Mouse (Mus musculus): Measurements from ENCODE around the gene P2rx7.

P2rx7 gene

DNA sequence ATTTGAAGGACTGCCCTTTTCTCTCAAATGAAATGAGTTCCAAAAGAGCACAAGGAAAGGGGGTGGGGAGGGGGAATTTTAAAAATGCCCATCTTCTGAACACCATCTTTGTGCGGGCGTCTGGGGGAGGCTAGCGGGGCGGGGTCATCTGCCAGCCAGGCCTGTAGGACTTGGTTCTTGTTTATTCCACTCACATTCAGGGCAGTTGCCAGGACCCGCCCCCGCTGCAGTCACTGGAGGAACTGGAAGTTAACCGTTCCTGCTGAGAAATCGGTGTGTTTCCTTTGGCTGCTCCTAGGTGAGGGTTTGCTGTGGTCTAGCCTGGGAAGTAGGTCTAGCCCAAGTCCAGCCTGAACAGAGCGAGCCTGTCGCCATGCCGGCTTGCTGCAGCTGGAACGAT is at the start of gene P2rx7:
Gene P2rx7 (plus strand): TSS at position 211 of the 400 bp plus-strand sequence.
- peak; percentile 87 for DNase-seq (ENCODE audit: low spot score)

DNA sequence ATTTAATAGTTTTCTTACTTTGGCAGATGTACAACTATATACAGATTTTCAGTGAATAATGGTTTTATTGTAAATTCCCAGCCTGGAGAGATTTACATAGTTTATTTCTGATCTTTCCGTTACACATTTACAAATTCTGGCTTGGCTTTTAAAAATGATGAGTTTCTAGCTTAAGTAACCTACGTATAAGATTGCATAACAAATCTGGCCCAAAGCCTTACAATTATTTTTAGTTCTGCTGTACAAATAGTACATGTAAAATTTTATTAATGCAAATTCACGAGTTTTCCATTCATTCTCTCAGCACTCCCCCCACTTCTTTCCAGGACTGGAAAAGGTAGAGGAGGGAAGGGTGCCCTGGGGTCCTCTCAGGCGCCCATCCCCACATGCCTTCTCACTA is 48.2 kb upstream of the P2rx7 start:
- DNase-seq (ENCODE audit: low spot score) = no peak

DNA sequence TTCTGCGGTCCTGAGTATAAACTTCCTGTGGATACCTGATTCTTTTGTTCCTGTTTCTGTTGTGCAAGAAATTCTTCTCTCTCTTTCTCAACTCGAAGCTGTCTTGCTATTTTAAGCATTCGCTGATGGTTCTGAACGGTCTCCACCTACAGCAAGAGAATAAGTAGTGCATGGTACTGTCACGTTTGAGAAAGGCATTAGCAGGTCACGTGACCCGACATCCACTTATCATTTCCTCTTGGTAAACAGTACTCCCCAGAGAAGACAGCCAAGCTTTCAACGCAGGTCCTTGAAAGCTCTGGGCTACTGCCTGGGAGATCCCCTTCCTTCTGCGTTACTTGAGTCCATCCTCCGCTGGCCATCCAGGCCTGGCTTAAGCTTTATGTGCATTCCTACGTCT is 41.5 kb upstream of the P2rx7 start:
- peak; percentile 60 for DNase-seq (ENCODE audit: low spot score)

DNA sequence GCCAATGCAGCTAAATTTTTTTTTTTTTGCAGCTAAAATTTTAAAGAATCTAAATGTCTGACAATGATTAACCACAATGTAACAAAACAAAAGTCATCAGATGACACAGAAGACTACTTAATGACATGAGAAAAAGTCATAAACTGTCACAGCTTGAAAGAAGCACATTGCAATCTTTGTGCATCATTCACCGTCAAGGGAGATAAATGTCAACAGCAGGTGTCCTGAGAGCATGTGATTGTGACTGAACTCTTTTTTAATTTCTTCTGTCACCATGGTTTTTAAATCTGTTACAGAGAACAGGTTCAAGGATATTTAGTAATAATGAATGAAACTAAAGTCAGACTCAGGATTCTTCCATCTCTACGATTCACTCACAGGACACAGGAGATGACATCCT is 38.8 kb upstream of the P2rx7 start:
- no peak for DNase-seq (ENCODE audit: low spot score)

DNA sequence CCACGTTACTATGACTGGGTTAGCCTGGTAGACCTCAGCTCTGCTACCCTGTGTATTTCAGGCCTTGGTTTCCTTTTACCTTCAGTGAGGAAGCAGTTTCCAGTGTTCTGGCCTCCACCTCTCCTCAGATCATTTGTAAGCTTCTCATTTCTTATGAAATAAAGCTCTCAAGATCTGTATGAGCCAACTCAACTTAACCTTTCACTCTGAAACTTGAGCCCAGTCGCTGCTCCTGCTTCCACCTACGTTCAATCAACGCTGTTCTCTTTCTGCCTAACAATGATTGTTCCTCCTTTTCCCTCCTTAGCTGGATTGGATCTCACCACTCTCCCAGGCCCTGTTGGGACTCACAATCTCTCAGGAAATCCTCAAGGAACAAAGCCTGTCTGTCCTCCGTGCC is 32.1 kb upstream of the P2rx7 start:
- no peak for DNase-seq (ENCODE audit: low spot score)

DNA sequence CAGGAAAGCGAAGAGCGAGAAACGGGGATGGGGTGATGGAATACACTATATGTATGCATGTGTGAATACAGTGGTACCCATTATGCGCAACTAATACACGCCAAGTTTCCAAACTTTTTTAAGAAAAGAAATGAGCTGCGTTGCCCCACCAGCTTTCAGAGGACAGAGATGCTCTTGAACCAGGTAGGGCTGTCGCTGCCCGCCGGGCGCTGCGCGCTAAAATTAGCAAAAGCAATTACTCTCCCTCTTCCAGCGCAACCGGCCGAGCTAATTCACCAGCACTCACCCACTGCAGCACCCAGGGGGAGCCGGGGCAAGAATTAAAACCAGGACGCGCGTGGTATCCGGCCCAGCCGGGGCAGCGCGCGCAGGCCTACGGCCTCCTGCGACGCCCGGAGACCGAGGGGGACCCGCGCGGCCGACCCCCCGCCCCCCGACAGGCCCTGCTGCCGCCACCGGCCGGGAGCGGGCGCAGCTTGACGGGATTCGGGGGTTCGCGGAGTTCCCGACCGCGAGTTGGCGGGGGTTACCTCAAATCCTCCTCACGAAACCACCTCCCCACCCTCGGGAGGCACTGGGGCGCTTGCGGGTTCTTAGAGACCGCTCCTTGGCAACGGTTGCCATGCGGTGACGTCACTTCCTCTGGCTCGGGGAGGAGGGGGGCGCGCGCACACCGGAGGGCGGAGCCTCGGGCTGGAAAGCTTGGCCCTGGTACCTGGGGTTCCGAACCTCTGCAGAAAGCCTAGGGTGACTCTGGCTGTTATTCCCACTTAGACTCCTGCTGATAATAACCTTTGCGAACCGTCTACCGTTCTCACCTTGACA is 29.6 kb upstream of the P2rx7 start, which contains the start of gene Ift81:
Gene Ift81 (minus strand): TSS at position 611 of the 825 bp plus-strand sequence.
- peak; percentile 99 for DNase-seq (ENCODE audit: low spot score)

DNA sequence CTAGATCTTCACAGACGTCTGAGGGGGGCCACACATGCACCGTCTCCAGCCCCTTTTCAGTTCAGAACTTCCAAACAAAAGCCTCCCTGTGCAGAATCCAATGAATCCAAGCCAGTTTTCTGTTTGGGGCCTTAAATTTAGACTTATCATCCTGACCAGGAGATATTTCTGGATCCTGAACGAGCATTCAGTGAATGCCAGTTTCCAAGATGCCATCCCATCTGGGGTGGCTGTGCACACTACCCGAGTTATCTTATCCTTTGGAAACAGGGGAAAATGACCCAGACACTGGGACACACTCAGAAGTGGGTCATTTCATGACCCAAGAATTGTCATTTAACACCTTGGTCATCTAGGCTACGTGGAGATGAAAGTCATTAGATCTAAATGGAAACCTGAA is 26.0 kb upstream of the P2rx7 start:
- no peak for DNase-seq (ENCODE audit: low spot score)

DNA sequence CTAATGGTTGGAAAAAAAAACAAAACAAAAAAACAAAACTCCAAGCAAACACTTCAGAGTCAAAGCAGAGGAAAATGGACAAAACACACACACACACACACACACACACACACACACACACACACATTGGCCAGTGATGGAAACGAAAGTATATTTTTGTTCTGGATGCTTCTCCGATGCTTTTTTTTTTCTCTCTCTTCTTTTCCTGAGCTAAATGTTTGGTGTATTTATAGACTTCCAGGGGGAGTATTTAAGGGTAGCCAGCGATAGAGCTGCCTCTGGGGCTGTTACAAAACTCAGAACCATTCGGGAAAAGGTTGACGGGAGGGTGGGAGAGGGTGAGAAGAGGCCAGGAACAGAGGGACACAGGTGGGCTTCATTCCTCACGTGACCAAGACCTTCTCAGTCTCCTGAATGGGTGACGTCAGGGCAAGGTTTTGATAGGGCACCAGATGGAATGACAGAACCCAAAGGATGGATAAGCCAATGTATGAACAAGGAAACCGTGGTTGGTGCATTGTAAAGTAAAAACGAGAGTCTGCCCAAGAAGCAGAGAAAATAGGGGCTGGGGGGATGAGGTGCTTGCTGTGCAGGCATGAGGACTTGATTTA is 23.9 kb upstream of the P2rx7 start:
- DNase-seq (ENCODE audit: low spot score) = no peak

DNA sequence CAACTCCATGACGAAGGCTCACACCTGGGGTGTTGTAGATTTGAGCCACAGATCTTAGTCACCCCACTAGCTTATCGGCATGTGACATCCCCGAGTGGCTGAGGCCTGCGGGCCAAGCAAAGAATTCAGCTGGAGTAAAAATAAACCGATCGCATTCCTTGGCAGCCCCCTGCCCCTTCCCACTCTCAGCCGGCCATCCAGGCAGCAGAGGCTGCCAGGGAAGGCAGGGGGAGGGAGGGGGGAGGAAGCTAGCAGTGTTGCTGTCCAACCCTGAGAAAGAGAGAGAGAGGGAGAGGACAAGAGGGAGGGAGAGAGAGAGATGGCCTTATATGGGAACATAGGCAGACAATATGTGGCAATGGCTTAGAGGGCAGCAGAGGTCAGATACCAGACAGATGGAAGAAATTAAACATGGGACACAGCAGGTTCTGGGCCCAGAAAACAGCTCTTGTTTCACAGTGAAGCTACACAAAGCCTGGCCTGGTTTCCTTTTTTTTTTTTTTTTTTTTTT is 22.3 kb upstream of the P2rx7 start:
- peak; percentile 72 for DNase-seq (ENCODE audit: low spot score)

DNA sequence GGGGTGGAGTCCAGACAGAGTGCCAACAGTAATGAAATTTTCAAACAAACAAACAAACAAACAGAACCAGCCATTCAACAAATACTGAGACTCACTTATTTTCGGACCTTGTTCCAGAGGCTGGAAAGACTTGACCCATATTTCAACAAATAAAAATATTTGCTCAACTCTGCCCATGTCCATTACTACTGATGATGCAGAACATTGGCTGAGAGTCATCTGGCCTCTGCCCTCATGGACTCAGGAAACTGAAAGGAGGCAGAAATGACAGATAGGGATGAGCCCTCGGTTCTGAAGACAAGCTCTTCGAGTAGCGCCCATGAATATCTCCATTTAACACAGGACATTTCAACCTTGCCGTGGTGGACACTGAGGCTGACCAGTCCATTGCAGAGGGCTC is 21.2 kb upstream of the P2rx7 start:
- no peak for DNase-seq (ENCODE audit: low spot score)

DNA sequence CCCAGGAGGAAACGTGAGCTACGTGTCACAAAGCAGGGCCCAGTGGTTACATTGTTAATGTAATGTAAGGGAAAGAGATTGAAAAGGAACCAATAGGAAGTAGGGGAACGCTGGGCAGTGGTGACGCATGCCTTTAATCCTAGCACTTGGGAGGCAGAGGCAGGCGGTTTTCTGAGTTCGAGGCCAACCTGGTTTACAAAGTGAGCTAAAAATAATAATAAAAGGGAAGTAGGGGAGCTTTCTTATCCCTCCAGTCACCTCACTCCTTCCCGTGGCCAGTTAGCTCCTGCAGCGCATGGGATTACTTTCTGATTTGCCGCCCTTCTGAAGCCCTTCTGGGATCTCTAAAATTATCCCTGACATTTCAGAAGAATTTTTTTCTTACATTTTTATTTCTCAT is 19.9 kb upstream of the P2rx7 start:
- no peak for DNase-seq (ENCODE audit: low spot score)

DNA sequence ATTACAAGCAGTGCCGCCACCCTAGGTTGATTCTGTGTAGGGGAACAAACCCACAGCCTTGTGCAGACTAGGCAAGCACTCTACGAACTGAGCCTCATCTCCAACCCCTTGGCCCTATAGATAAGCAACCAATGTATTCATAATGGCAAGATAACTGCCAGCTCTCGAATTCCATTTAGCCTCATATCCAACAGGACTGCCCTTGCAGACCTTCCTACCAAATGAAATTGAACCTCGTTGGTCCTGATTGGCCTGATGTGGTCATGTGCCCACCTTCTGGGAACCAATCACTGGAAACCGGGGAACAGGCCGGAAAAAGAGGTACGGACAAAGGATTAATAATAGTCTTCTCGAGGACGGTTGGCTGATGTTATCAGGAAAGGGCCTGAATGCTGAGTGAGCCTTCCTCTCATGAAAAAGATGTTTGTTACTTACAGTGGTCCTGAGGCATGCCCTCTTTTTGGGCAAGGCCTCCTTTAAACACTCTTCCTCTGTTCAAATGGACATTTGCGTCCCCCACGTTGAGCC is 18.7 kb upstream of the P2rx7 start:
- DNase-seq (ENCODE audit: low spot score) = no peak

DNA sequence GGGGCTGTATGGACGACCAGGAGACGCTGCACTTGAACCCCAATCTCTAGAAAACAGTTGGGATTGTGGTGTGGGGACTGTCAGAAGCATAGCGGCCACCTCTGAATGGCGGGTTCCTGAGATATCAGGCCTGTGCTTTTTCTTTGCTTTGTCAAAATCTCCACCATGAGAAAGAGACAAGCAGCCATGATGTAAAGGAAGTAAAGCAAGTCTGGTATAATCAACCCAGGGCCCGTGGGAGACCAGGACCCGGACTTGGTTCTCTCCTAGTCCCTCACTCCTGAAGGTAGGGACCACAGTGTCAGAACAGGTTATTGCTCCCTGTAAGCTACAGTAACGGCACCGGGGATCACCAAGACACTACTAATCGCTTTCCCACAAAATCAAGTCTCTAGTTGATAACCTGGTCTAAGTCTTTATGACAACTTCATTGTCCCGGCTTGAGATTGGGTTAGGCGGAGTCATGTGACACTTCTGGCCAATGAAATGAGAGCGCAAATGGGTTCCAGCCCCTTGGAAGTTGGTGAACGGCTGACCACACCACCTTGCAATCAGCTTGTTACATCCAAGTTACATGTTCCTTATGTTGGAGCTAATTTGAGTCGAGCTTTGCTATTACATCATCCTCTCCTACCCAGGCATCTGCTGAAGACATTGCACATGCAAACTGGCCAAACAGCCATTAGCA is 18.0 kb upstream of the P2rx7 start:
- no peak for DNase-seq (ENCODE audit: low spot score)

DNA sequence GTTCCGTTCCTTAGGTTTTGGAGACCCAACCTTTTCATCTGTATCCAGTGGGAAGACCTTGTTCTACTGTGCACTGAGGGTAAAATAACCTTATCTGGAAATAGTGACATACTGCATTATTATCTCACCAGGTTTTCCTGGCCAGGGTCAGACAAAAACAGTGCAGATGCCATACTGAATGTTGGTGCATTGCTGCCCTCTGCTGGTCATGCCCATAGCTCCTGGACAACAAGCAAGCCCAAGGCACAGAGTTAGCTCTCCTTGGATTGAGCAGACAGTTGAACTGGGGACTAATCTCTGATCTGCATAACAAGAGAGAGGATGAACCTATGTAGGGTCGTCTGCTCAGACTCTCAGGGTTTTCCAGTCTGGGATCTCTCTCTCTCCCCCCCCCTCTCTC is 16.5 kb upstream of the P2rx7 start:
- DNase-seq (ENCODE audit: low spot score) = peak; percentile 95

DNA sequence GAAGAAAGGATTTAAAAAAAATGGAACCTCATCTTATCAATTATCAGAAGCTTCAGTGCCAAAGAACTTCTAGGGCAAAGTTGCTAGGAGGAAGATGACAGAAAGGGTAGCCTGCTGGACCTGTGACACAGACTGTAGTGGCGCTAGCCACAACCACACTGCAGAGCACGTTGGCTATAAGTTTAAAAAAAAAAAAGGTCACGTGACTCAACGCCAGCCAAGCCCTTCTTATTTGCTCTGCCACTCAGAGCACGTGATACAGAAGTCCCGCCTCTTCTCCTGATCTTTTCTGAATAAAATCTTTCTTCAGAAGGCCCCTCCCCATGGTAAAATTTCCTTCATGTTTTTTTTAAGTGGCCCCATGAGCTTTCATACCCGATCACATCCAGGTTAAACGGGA is 8.5 kb upstream of the P2rx7 start:
- no peak for DNase-seq (ENCODE audit: low spot score)

DNA sequence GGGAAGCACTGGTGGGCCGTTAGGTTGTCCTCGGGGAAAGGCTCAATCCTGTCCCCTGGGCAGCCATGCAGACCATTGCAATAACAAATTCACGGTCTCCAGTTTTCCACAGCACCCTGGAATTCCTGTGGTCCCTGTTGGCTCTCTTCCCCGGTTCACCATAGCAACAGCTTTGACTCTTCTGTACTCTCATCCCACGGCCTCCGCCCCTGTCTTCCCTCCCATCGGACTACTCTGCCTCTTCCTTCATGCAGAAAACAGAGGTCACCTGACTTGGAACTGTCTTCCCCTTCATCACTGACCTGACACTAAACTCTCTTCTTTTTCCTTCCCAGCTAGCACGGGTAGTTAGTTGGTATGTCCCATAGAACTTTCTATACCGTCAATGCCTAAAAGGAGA is 7.4 kb upstream of the P2rx7 start:
- DNase-seq (ENCODE audit: low spot score) = no peak

DNA sequence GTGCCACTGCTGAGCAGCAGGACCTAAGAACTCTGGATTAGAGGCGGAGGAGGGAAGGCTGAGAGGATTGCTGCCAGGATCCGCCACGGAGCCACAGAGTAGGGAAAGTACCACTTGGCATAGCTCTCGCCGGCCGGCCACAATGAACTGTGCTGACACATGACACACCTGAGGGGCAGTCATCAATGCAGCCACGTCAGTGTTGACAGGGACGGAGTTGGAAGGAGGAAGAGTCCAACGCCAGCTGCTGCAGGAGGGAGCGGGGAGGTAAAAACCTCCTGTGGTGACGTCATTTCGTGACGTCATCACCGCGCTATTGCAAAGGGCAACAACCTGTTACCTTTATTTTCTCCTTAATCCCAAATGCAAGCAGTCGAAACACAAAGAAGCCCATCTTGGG is 6.8 kb upstream of the P2rx7 start:
- DNase-seq (ENCODE audit: low spot score) = peak; percentile 65

DNA sequence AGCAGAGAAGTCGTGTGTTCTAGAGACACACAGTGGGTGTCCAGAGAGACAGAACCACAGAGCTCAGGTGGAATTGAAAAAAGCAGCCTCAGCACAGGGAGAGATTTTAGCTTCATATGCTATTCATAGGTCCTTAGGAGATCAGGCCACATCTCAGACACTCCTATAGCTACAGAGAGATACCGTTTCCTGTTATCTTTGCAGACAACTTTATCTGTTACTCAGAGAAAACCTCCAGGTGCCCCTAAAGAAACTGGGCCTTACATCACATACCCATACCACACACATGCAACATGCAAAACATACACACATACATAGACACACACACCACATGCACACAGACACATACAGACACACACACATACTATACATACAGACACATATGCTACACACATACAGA is 5.4 kb upstream of the P2rx7 start:
- DNase-seq (ENCODE audit: low spot score) = no peak

DNA sequence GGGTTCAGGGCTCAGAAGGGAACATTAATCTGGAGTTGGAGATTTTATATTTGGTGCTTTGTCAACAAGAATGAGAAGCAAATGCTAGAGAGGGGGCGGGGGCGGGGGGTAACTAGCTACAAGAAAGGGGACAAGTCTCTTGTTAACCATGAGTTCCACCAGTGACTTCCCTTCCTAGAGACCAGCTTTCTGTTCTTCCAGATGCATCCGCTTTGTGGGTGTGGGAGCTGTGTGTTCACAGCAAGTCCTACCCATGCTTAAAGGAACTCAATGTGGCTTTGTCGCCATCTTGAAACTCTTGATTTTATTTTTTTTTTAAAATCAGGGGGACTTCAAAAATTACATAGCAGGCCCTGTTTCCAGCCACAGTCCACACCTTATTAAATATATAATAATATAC is 4.2 kb upstream of the P2rx7 start:
- no peak for DNase-seq (ENCODE audit: low spot score)

DNA sequence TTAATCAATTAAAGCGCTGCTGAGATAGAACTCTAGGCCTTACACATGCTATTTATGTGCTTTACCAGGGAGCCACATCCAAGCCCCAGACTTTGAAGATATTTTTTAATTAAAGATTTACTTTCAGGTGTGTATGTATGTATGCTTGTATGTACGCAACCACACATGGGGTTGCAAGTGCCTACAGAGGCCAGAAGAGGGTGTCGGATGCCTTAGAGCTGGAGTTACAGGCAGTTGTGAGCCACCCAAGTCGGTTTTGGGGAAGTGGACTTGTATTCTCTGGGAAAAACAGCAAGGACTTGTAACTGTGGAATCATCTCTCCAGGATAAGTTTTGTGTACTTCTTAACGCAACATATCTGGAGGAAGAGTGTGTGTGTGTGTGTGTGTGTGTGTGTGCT is 3.7 kb upstream of the P2rx7 start:
- no peak for DNase-seq (ENCODE audit: low spot score)

DNA sequence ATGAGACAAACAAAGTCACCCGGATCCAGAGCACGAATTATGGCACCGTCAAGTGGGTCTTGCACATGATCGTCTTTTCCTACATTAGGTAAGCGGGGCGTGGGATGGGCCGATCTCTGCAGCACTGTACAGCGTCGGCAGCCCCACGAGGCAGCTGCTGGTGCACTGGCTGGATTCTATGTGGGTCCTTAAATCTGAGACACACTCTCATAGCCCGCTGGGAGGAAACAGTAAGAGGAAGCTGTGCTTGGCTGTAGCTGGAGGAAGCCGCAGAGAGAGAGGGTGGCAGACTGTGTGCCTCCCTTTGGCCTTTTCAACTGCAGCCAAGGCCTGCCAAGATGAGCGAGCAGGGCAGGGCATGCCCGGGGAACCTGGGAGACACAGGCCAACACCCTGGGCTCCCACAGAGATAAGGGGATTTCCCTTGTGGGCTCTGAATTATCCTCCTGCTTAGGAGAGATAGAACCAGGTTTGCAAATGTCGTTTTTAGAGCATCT is 448 bp downstream of the P2rx7 start:
- DNase-seq (ENCODE audit: low spot score) = no peak

DNA sequence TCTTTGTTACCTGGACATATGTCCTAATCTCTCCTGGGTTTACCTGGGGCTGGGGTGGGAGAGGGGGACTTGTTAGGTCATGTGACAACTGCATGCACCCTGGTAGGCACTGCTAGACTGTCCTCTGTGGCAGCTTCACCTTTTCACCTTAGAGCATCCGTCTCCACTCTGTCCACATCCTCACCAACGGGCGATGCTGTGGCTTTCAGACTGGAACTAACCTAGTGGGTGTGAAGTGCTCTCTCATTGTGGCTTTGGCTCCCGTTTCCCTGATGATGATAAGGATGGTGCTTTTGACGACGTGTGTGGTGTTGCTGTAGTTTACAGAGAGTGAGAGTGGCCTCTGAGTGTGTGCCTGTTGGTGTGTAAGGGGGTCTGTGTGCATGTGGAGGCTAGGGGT is 1.6 kb downstream of the P2rx7 start:
- DNase-seq (ENCODE audit: low spot score) = no peak

DNA sequence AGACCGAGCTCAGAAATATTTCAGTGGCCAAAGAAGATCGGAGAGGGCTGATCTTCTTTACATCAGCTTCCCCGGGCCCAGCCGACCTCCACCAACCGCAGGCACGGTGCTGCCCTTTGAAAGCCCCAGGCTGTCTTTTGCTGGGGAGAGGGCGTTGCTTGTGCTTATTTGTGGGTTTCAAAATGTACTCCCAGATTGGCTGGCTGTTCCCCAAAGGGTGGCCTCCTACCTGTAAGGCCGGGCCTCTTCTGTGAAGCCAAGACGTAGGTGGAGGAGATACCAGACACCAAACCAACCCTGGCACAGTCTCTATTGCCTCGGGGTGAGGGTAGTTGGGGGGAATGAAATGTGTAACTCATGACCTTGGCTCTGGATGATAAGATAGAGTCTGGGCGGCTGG is 2.3 kb downstream of the P2rx7 start:
- no peak for DNase-seq (ENCODE audit: low spot score)
